Mouse (Mus musculus): ENCODE results near the gene Sh3rf3.

DNA sequence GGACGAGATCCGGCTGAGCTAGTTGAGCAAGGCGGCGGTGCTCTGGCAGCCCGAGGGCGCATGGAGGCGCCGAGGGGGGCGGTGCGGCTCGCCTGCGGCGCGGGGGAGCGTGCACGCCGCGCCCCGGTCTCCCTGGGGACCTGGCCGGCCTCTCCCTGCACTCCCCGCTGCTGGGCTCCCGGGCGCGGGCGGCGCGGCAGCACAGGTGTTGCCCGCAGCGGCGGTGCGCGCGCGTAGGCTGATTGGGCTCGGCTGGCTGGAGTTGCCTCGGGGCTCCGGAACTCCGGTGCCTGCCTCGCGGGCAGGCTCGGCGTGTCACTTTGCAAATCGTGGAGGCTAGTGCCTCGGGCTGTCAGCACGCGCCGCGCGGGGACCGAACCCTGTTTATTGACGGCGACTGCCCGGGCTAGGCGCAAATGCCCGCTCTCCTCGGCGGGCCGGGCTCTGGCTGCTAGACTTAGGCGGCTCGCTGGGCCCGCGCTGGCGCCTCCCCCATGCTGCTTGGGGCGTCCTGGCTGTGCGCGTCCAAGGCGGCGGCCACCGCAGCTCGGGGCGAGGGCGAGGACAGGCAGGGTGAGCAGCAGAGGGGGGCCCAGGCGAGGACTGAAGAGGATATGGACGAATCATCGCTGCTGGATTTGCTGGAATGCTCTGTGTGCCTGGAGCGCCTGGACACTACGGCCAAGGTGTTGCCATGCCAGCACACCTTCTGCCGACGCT is at the start of gene Sh3rf3:
- no peak for TF ChIP-seq CTCF (IDR thresholded peaks at IDR 0.05; ENCODE audit: low read depth)
- no peak for TF ChIP-seq EP300 (IDR thresholded peaks at IDR 0.05; ENCODE audit: low read depth)
